Mouse (Mus musculus) megakaryocyte, adult 5-6 weeks (primary cell): ENCODE measurements at regions not wholly inside any gene's neighbourhood (a gene's known extent, or its start where the extent isn't known, plus 50 kb on each side); places are given as distances from the start of the nearest gene placed in this dataset.

Experiments used
- ATAC-seq: 2 replicates; pipeline ENCODE4 v1.8.0; 2016; ENCODE audit warnings: mild to moderate bottlenecking, inconsistent platforms; ENCODE audit not compliant: poor library complexity, severe bottlenecking

- ATAC-seq, result no peak
Measured at GRCm38 (mm10) chr1:137786653-137787052, 388.9 kb downstream of the Ptprc start.

- ATAC-seq, result no peak
Measured at GRCm38 (mm10) chr1:137774586-137774985, 400.9 kb downstream of the Ptprc start.

DNA sequence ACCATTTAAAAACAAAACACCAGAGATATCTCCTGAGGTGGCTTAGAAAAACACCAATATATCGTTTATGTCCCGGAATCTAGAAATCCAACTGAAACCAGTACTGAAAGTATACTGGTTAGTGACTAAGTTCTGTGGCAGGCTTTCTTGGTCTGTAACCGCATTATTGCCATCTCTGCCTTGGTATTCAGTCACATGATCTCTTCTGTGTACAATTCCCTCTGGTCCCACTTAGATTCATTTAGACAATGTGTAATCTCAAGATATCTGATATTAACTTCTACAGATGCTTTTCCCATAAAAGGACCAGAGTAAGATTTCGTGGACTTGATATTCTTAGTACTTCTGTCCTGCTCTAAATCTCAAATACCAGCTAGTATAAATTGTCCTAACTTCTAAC, 414.7 kb downstream of the Ptprc start:
- ATAC-seq, result no peak

- peak; percentile 94 for ATAC-seq
Measured at GRCm38 (mm10) chr1:137751446-137751961, 424.0 kb downstream of the Ptprc start.

- 0 out of 2 replicates have a peak, but pooled peaks have one; percentile 1 for ATAC-seq
Measured at GRCm38 (mm10) chr1:137750894-137751293, 424.6 kb downstream of the Ptprc start.

GRCm38 (mm10) chr1:137746129-137746528, 429.4 kb downstream of the Ptprc start:
- ATAC-seq, result no peak

DNA sequence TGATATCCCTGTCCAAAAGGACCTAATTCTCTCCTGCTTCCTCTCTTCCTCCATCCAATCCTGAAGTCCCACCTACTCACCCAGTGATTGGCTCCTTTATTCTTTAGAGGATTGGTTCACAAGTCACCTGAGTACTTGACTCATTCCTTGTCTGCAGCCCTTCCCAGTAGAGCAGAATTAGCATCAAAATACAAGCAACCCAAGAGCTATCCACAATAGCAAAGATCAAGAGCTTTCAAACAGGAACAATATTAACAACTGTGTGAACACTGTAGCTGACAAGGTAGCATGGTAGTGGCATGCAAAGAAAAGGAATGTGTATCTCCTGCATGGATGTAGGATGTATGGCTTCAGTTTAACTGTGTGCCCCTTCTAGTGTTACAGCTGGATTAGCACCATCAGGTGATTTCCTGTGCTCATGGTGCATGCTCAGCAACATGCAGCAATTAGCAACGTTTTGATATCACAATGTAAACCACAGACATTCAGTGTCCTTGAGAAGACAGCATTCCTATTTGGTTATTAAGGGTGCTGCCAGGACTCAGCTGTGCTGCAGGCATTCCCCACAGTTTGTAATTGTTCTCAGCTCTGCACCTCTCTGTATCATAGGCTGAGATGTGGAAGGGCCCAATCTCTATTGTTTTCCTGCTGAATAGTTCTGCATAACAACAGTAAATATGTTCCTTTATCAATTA, 437.2 kb downstream of the Ptprc start:
- no peak for ATAC-seq

GRCm38 (mm10) chr1:137703882-137704281, 471.6 kb downstream of the Ptprc start:
- no peak for ATAC-seq

- ATAC-seq, result no peak
Measured at GRCm38 (mm10) chr1:137698876-137699275, 476.6 kb downstream of the Ptprc start.

- ATAC-seq, result no peak
Measured at GRCm38 (mm10) chr1:137697289-137697688, 478.2 kb downstream of the Ptprc start.

DNA sequence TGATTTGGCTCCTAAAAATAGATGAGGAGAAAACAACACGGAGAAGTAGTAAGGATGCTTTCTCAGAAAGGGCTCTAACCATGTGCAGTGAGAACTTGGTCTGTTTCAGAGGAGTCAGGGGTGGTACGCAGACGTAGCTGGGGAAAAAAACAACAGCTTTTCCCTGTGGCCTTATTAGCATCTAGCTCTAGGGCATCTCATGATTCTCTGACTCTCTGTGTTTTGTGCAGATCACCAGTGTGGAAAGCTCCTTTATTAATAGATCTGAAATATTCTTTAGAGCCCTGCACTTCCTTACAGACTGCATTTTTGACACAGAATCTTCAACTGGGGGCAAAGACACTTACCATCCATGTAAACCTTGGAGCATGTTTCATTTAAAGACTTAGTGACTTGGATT, 478.7 kb downstream of the Ptprc start:
- no peak for ATAC-seq

GRCm38 (mm10) chr1:137695751-137696150, 479.8 kb downstream of the Ptprc start:
- no peak for ATAC-seq

- no peak for ATAC-seq
Measured at GRCm38 (mm10) chr1:137692525-137692924, 483.0 kb downstream of the Ptprc start.

GRCm38 (mm10) chr1:137690860-137691595, 484.5 kb downstream of the Ptprc start:
- ATAC-seq, result no peak

GRCm38 (mm10) chr1:137670650-137671049, 504.9 kb downstream of the Ptprc start:
- ATAC-seq, result no peak

DNA sequence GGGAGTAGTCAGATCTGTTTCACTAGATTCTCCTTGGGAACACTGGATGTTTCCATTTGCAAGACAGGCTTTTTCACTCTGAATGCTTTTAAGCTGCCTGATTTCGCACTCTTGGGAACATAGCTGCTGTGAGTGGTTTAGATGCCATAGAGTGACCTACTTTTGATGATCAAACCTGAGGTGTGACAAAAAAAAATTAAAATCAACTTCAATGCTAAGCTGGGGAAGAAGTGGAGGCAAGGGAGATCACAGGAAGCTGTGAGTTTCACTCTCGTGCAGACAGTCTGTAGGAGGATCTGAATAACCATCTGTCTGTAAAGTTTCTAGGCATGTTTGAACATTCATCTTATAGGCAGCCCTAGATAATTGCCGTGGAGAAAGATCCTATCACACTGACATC, 505.7 kb downstream of the Ptprc start:
- ATAC-seq, result no peak

DNA sequence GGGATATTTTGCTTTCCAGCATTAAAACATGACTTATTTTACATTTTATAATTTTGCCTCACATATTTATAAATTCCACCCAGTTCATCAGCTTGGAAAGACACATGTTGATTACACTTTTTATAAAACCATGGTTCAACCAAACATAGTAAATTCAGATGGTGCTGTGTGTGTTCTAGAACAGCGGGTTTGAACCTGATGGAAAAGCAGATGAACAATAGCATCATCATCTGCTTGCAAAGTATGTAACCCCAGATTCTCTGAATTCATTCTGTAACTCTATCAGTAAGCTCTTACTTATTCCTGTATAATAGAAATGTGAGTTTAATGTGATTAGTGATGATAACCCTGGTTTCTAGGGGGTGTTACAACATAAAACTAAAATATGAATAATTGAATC, 517.4 kb downstream of the Ptprc start:
- ATAC-seq, result no peak

DNA sequence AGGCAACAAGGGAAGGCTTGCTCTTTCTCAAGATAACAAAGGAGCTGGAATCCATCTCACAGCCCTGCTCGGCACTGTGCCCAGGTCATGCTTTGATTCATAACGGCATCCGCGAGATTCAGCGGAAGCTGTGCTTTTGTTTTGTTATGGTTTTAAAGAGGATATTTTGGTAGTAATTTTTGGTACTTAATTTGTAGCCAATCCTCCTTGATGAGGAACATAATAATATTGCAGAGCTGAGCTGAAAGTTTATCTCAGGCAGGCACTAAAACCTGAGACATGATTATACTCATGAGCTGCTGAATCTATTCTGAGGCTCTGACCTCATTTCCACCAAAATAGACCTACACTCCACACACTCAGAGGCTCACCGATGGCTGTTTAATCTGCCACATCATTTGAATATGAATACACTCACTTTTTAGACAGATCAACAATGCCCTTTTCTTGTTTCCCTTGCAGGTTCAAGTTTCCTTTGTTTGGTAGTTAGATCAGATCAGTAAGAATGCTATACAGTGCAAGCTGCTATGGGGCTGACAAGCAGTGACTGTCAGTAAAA, 518.5 kb downstream of the Ptprc start:
- no peak for ATAC-seq

GRCm38 (mm10) chr1:137654171-137654570, 521.3 kb downstream of the Ptprc start:
- no peak for ATAC-seq

GRCm38 (mm10) chr1:137653495-137653894, 522.0 kb downstream of the Ptprc start:
- no peak for ATAC-seq

GRCm38 (mm10) chr1:137650629-137651028, 524.9 kb downstream of the Ptprc start:
- no peak for ATAC-seq

- no peak for ATAC-seq
Measured at GRCm38 (mm10) chr1:137650082-137650481, 525.4 kb downstream of the Ptprc start.
